Mouse (Mus musculus) C2C12 (cell line): Measurements from ENCODE around the gene Taok2.

Experiments
- CEBPB ChIP-seq: IDR thresholded peaks from one replicate; pipeline ENCODE4 v1.6.1; 2011; ENCODE audit warnings: low read depth, mild to moderate bottlenecking, control low read depth, moderate library complexity
- CTCF ChIP-seq: IDR thresholded peaks from one replicate; pipeline ENCODE4 v1.5.1; 2011; ENCODE audit not compliant: control insufficient read depth, insufficient read depth, insufficient read length
- FOSL1 ChIP-seq: IDR thresholded peaks from one replicate; pipeline ENCODE4 v1.8.0; 2011; ENCODE audit warnings: mild to moderate bottlenecking, low read length; ENCODE audit not compliant: poor library complexity, insufficient read depth, severe bottlenecking
- MAX ChIP-seq: IDR thresholded peaks from one replicate; pipeline ENCODE4 v1.6.1; 2011; ENCODE audit warnings: mild to moderate bottlenecking, control low read depth
- MYOD1 ChIP-seq: IDR thresholded peaks from one replicate; pipeline ENCODE4 v1.6.1; 2011; ENCODE audit warnings: low read depth; ENCODE audit not compliant: control insufficient read depth, insufficient read length
- MYOG ChIP-seq: IDR thresholded peaks from one replicate; pipeline ENCODE4 v1.6.1; 2011; ENCODE audit not compliant: control insufficient read depth, insufficient read length; ENCODE audit errors: extremely low read depth
- USF1 ChIP-seq: IDR thresholded peaks from one replicate; pipeline ENCODE4 v1.6.1; 2011; ENCODE audit warnings: low read depth, mild to moderate bottlenecking, control low read depth, moderate library complexity

DNA sequence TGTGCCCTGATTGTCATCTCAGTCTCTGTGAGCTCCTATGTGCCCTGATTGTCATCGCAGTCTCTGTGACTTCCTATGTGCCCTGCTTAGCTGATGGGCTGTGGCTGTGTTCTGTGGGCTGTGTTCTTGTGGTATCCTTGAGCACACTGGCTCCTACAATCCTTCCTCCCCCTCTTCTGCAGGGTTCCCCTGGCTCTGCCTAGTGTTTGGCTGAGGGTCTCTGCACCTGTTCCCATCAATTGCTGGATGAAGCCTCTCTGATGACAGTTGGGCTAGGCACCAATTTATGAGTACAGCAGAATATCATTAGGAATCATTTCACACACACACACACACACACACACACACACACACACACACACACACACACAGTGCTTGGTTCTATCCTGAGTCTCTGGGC, 51.2 kb downstream of the Taok2 start:
- TF ChIP-seq CTCF (no peak), MYOD1 (no peak), USF1 (no peak), CEBPB (no peak), MYOG (no peak), MAX (no peak), FOSL1 (no peak)
